Mouse (Mus musculus) left cerebral cortex, postnatal 10 days (tissue): Measurements from ENCODE around the gene Tbxas1. TPM values are rescaled to one million over a fixed set of nuclear protein-coding genes. Genes with fewer than 3 reads are reported as not detected.

Experiments used
- DNase-seq, 2 experiments: peaks; one replicate each; pipeline ENCODE4 v3.0.0; 2021 to 2022; ENCODE audit warnings: low spot score in 2 of 2, mixed read lengths in 1 of 2; ENCODE audit errors: extremely low spot score in 1 of 2
- intact Hi-C: fragments of 180-260 bp; cut with DNase I; formaldehyde crosslinking; loops from one replicate; pipeline ENCODE4 v1.15.1; 2025
- total RNA-seq, 2 experiments: library from RNA; stranded (reverse); gene quantifications; 2 replicates each; pipeline ENCODE4 v1.2.3; 2021

Tbxas1 gene
- 1 to 10 TPM; 2.1 to 2.9 TPM for total RNA-seq

- intact Hi-C loops, result loop anchor here (2.0 to 10.0 kb wide), 3 partner anchors 37 to 139 kb away; no protein-coding TSS in a partner anchor
- DNase-seq, result peak in 1 of 2 experiments; percentile 77
Observed at GRCm38 (mm10) chr6:38875258-38876070, at the start of gene Tbxas1. Tbxas1 (plus strand) TSS chr6:38875404.

- intact Hi-C loops, result no loop called here
- no peak for DNase-seq
Observed at GRCm38 (mm10) chr6:38825886-38826285, 49.3 kb upstream of the Tbxas1 start.

DNA sequence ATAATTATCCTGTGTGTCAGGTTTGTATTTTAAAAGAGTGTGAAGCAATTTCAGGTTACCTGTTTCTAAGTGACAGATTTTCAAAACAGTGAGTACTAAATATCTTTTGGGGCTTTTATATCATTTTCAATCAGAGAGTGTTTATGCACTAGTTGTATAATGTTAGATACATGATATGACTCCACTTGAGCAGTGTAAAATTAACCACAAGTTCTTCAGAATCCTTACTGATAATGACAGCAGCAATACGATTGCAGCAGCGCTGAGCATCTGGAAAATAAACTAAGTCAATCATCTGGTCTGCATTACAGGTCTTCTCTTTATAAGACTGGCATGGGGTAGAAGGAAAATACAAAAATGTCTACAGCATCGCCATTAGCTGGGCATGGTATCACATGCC, 48.3 kb upstream of the Tbxas1 start:
- DNase-seq, result no peak
- intact Hi-C loops, result no loop called here

DNA sequence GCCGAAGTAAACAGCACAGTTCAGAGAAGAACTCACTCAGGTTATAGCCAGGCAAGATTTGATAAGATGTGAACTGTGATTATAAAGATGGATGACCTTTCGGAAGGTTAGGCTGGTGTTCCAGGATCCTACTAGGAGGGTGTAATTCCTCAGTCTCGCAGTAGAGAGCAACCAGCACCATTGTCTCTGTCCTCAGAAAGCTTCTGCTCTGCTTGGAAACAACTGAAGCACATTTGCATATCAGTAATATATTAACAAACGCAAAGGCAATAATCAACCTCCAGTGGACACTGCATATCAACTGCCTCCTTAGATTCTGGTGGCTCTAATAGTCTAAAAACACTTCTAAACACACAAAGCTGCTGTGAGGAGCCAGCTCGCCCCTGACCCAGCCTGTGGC, 47.8 kb upstream of the Tbxas1 start:
- intact Hi-C loops, result no loop called here
- no peak for DNase-seq

DNA sequence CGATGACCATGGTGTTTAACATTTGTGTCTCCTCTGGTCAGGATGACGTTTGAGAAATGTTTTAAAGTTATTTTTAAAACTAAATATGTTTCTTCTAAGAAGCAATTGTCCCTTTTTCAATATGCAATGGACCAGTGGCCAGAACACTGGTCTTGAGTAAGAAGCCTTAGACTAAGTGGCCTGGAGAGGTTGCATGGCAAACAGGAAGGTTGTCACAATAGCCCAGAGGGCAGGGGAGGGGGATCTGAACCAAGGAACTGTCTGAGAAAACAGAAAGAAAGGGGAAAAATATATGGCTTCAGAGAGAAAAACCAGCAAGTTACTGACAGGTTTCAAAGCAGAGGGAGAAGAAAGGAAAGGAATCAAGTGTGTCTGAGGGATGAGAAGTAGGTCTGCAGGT, 47.0 kb upstream of the Tbxas1 start:
- intact Hi-C loops, result no loop called here
- no peak for DNase-seq

GRCm38 (mm10) chr6:38829452-38829851, 45.8 kb upstream of the Tbxas1 start:
- intact Hi-C loops, result no loop called here
- no peak for DNase-seq

GRCm38 (mm10) chr6:38833721-38834120, 41.5 kb upstream of the Tbxas1 start:
- no peak for DNase-seq
- intact Hi-C loops, result no loop called here

- intact Hi-C loops, result no loop called here
- DNase-seq, result no peak
Observed at GRCm38 (mm10) chr6:38834727-38835126, 40.5 kb upstream of the Tbxas1 start.

GRCm38 (mm10) chr6:38835217-38835616, 40.0 kb upstream of the Tbxas1 start:
- intact Hi-C loops, result no loop called here
- DNase-seq, result no peak

DNA sequence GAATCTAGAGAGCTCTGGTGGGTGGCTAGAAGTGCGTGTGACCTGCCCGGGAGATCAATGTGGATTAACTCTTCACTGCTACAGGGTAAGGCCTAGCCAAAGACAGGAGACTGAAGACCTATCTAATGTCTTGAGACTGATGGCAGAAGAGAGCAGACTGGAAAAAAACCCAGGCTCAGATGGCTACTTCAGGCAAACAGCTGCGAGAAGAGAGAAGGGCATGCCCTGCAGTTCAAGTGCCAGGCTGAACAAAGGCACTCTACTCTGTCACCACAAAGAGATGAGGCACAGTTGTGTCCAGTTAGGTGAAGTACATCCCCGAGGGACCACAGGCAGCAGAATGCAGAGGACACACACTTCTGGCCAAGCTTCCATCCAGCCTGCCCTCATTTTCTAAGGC, 37.1 kb upstream of the Tbxas1 start:
- intact Hi-C loops, result no loop called here
- no peak for DNase-seq

- DNase-seq, result no peak
- intact Hi-C loops, result no loop called here
Observed at GRCm38 (mm10) chr6:38839891-38840290, 35.3 kb upstream of the Tbxas1 start.

DNA sequence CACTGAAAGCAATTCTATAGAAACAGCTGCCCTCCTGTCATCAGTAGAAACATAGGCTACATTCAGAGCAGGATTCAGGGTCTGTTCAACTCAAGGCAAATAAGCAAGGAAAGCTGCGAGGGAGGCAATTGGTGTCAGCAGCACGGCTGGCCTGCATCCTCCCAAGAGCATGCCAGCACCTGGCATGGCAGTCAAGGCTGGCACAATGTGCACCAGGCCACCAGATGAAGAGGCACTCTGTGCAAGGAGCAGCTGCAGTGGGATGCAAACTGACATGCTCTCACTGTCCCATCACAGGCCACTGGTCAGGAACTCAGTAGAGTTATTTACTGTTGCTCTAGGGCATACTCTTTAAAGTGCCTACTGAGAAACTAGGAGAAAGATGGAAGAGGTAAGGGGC, 34.8 kb upstream of the Tbxas1 start:
- intact Hi-C loops, result no loop called here

GRCm38 (mm10) chr6:38840780-38841179, 34.4 kb upstream of the Tbxas1 start:
- DNase-seq, result no peak
- intact Hi-C loops, result no loop called here

More for the DNA sequence above, 34.8 kb upstream of the Tbxas1 start:
- peak; percentile 21 to 39 for DNase-seq

- intact Hi-C loops, result no loop called here
- no peak for DNase-seq
Observed at GRCm38 (mm10) chr6:38841551-38841950, 33.7 kb upstream of the Tbxas1 start.

GRCm38 (mm10) chr6:38845117-38845516, 30.1 kb upstream of the Tbxas1 start:
- intact Hi-C loops, result no loop called here
- DNase-seq, result no peak

DNA sequence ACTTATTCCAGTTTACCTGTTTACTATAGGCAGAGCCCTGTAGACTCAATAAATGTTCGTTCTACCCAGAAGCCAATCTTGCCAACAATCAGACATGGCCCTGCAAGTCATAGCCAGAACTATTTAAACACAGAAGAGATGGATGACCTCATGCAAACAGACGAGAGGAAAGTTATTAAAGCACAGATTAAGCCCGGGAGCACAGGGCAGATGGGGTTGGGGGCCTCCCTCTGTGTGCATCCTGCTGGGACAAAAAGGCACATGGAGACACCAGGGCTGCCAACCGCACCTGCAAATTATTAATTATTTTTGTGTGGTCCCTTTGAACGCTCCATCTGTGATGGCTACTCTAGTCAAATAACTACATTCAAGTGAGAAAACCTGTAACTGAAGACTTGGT, 29.3 kb upstream of the Tbxas1 start:
- no peak for DNase-seq
- intact Hi-C loops, result no loop called here

DNA sequence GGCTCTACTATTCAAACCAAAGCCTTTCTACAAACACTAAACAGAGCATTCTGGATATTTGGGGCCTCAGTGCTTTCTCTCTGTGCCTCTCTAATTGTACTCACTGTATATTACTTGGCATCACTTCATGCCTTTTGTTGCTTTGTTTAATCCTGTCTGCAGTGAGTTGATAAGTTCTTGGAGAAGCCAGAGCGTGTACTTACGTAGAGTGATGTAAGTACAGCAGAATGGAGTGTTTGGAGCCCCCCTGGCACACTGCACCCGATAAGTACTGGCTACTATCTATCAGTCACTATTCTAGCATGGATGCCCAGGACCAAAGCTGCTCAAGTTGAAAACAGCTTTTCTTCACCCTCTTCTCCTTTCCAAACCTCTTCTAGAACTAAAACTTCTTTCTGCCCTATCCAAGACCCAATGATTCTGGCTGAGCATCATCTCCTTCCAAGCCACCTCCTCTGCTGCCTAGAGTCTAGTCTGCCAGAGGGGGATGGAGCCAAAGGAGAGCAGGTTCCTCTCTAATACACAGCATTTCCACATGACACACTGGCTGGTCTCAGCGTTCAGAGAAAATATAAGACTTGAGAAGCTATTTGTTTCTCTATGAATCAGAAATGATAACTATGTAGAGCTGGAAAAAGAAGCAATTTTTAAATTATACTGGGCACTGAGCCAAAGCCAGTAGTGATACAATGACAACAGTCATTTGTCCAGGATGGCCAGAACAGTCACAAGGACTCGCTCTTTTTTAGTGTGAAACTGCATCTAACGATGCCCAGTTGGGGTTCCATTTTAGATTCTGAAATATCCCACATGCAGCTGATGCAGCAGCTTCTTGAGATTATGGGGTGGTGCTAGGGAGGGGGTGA, 28.6 kb upstream of the Tbxas1 start:
- DNase-seq, result no peak
- intact Hi-C loops, result no loop called here

DNA sequence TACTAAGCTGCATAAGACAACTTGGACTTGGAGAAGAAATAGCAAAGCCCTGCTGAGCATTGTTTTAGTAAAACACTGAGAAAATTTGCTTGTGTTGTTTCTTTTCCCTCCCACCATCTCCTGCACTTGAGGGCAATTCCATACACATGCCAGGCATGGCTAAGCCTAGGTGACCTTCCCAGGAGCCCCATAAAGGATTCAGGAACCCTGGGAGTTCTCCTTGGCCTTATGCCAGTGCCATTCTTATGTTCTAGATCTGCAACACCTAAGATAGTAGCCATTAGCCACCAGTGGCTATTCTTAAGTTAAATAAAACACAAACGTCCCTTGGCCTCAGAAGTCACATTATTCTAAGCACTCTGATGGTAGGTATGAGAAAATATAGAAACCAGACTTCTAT, 27.8 kb upstream of the Tbxas1 start:
- intact Hi-C loops, result no loop called here
- no peak for DNase-seq

DNA sequence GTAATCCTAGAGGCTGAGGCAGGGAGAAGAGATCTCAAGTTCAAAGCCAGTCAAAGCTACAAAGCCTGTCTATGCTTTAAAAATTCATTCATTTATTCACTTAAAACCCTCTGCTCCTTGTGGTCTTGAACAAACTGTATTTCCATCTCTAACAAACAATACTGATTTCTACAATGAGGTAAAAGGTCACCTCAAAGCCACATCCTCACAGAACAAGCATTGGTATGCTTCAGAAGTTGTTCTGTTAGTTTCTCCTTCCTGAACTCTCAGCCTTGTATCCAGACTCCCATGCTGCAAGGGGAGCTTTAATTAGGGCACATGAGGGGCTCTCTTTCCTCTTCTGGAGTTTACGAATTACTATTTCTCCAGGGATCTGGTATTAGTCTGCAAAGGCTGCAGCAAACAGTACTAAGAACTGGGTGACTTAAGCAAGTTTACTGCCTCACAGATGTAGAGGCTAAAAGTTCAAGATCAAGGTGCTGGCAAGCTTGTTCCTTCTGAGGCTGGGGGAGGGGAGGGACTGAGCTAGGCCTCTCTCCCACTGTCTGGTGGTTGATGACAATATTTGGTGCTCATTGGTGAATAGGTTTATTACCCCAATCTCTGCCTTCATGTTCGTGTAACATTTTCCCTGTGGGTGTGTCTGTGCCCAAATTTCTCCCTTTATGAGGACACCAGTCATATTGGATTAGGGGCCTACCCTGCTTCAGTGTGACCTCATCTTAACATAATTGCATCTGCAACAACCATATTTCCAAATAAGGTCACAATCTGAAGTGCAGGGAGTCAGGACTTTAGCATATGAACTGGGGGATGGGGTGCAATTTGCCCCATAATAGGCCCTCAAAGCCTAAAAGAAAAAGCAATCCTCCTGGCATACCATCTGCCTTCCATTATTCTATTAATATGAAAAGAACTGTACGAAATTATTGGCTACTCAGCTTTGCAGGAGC, 27.0 kb upstream of the Tbxas1 start:
- intact Hi-C loops, result no loop called here
- DNase-seq, result no peak
